Mouse (Mus musculus) G1E (cell line): ENCODE data around the gene Eif2b4. TPM values are rescaled to one million over a fixed set of nuclear protein-coding genes. Genes with fewer than 3 reads are reported as not detected.

ENCODE experiments used
- ATAC-seq: 2 replicates; pipeline ENCODE4 v1.8.0; 2016; ENCODE audit warnings: mild to moderate bottlenecking; ENCODE audit not compliant: insufficient number of reproducible peaks, poor library complexity, low FRiP score, severe bottlenecking; ENCODE audit errors: extremely low read depth
- DNase-seq: peaks from one replicate; pipeline ENCODE4 v3.0.0; 2012; ENCODE audit warnings: low spot score
- H3K27me3 ChIP-seq: 2 replicates; pipeline ENCODE4 v1.6.1; 2012; ENCODE audit warnings: mild to moderate bottlenecking, low read length, inconsistent platforms; ENCODE audit not compliant: insufficient read depth
- H3K36me3 ChIP-seq: replicated peaks from 2 replicates; pipeline ENCODE3; 2012; ENCODE audit warnings: mild to moderate bottlenecking, inconsistent platforms
- H3K4me1 ChIP-seq: 2 replicates; pipeline ENCODE4 v1.6.1; 2012; ENCODE audit warnings: low read depth, low read length, inconsistent platforms, mixed read lengths; ENCODE audit not compliant: insufficient read depth
- H3K4me3 ChIP-seq: 2 replicates; pipeline ENCODE4 v1.5.1; 2012; ENCODE audit warnings: low read depth, mild to moderate bottlenecking, inconsistent platforms, low read length, moderate library complexity, mixed read lengths
- H3K9me3 ChIP-seq: replicated peaks from 2 replicates; pipeline ENCODE4 v1.6.1; 2012; ENCODE audit warnings: inconsistent platforms
- CTCF ChIP-seq: IDR thresholded peaks from 2 replicates; pipeline ENCODE4 v1.5.1; 2012; ENCODE audit warnings: low read depth, low read length, inconsistent platforms, mixed read lengths
- GATA1 ChIP-seq: IDR thresholded peaks from 2 replicates; pipeline ENCODE4 v1.6.1; 2012; ENCODE audit warnings: borderline replicate concordance, low read length, inconsistent platforms, mixed read lengths
- GATA2 ChIP-seq: IDR thresholded peaks from 2 replicates; pipeline ENCODE4 v1.6.1; 2012; ENCODE audit warnings: low read depth, low read length, inconsistent platforms, borderline replicate concordance
- POLR2AphosphoS5 ChIP-seq: IDR thresholded peaks from 2 replicates; pipeline ENCODE4 v1.6.1; 2012; ENCODE audit warnings: low read depth, low read length, inconsistent platforms; ENCODE audit not compliant: insufficient replicate concordance
- TAL1 ChIP-seq: conservative IDR thresholded peaks from 2 replicates; pipeline ENCODE4 v1.6.1; 2012; ENCODE audit warnings: low read depth, low read length, inconsistent platforms, mixed read lengths
- polyA plus RNA-seq: library from polyadenylated mRNA; stranded (reverse); fragments of >175 nt; gene quantifications from 2 replicates; pipeline ENCODE4 v1.2.3, GENCODE M21; 2012
- total RNA-seq, 2 experiments: library from RNA; stranded (forward) in 1 of 2; stranded (reverse) in 1 of 2; fragments of 200-1000 nt in 1 of 2; fragments of >200 nt in 1 of 2; fragmentation: Nextera tagmentation in 1 of 2; gene quantifications; 2 replicates each; pipeline ENCODE4 v1.2.3; 2014 to 2017

Gene Eif2b4
- total RNA-seq (2014; fragmentation: Nextera tagmentation) (43.3 and 104 TPM in 2 replicates), total RNA-seq (2017) (43.6 and 49.3 TPM in 2 replicates), polyA plus RNA-seq (139 and 201 TPM in 2 replicates)

GRCm38 (mm10) chr5:31192939-31193630 is at the start of gene Eif2b4, which contains the start of gene Snx17:
Eif2b4 (minus strand) TSS chr5:31193430.
Snx17 (plus strand) TSS chr5:31193227.
- TF ChIP-seq GATA1 (no peak), POLR2AphosphoS5 (no peak), GATA2 (no peak), TAL1 (no peak)
- no peaks in the 10 kb centered on the region for H3K9me3 ChIP-seq
- H3K4me3 ChIP-seq = peak within 1 kb of the TSS; percentile 88
- H3K27me3 ChIP-seq = no peaks in the 10 kb centered on the region
- peak; percentile 89 for ATAC-seq
- peak; percentile 86 for DNase-seq
- peaks cover 74% of the 10 kb centered on the region for H3K36me3 ChIP-seq
- H3K4me1 ChIP-seq = peaks cover 55% of the 10 kb centered on the region

- no peak for TF ChIP-seq GATA1
- H3K36me3 ChIP-seq = peaks cover 37% of the 10 kb centered on the region
- H3K27me3 ChIP-seq = peaks cover 2% of the 10 kb centered on the region; the same call in 1 of the 2 replicates
- peaks cover 14% of the 10 kb centered on the region for H3K4me1 ChIP-seq
- H3K9me3 ChIP-seq = no peaks in the 10 kb centered on the region
- DNase-seq (no peak), ATAC-seq (no peak)
- H3K4me3 ChIP-seq = no peak overlapping the region; the same call in 1 of the 2 replicates
Observed at GRCm38 (mm10) chr5:31242191-31242590, 49.0 kb upstream of the Eif2b4 start.

- H3K4me3 ChIP-seq = peak overlapping the region; percentile 92
- TF ChIP-seq TAL1 = no peak
- no peak for TF ChIP-seq GATA1
- no peak for TF ChIP-seq GATA2
- no peak for TF ChIP-seq POLR2AphosphoS5
- TF ChIP-seq CTCF = no peak
- DNase-seq = no peak
- ATAC-seq = no peak
- H3K36me3 ChIP-seq = peaks cover 31% of the 10 kb centered on the region
- H3K9me3 ChIP-seq = no peaks in the 10 kb centered on the region
- peaks cover 3% of the 10 kb centered on the region; the same call in 1 of the 2 replicates for H3K27me3 ChIP-seq
- peaks cover 14% of the 10 kb centered on the region for H3K4me1 ChIP-seq
Observed at GRCm38 (mm10) chr5:31241522-31242034, 48.3 kb upstream of the Eif2b4 start.

GRCm38 (mm10) chr5:31240637-31241521 is 47.6 kb upstream of the Eif2b4 start, which contains the start of the genes Nrbp1 and Gm9970:
Nrbp1 (plus strand) TSS chr5:31240864.
Gm9970 (minus strand) TSS chr5:31241232.
- no peak for TF ChIP-seq CTCF
- no peak for TF ChIP-seq GATA1
- TF ChIP-seq TAL1 = no peak
- TF ChIP-seq POLR2AphosphoS5 = no peak
- TF ChIP-seq GATA2 = no peak
- peak within 1 kb of the TSS; percentile 92 for H3K4me3 ChIP-seq
- peak; percentile 96 for DNase-seq
- H3K9me3 ChIP-seq = no peaks in the 10 kb centered on the region
- H3K4me1 ChIP-seq = peaks cover 14% of the 10 kb centered on the region
- H3K36me3 ChIP-seq = peaks cover 24% of the 10 kb centered on the region
- H3K27me3 ChIP-seq = peaks cover 3% of the 10 kb centered on the region; the same call in 1 of the 2 replicates
- ATAC-seq = peak; percentile 95

GRCm38 (mm10) chr5:31226641-31227040 is 33.4 kb upstream of the Eif2b4 start:
- Histone ChIP-seq H3K36me3 (no peaks in the 10 kb centered on the region), H3K4me3 (no peak overlapping the region), H3K27me3 (peaks cover 4% of the 10 kb centered on the region; the same call in 1 of the 2 replicates), H3K4me1 (peaks cover 9% of the 10 kb centered on the region; the same call in 1 of the 2 replicates), H3K9me3 (no peaks in the 10 kb centered on the region)
- no peak for ATAC-seq
- TF ChIP-seq TAL1 (no peak), POLR2AphosphoS5 (no peak), CTCF (no peak), GATA2 (no peak), GATA1 (no peak)
- no peak for DNase-seq

GRCm38 (mm10) chr5:31222696-31223095 is 29.5 kb upstream of the Eif2b4 start:
- DNase-seq (no peak), ATAC-seq (no peak)
- Histone ChIP-seq H3K27me3 (no peaks in the 10 kb centered on the region), H3K9me3 (no peaks in the 10 kb centered on the region), H3K4me3 (no peak overlapping the region), H3K36me3 (no peaks in the 10 kb centered on the region), H3K4me1 (peaks cover 16% of the 10 kb centered on the region)
- TF ChIP-seq GATA2 (no peak), TAL1 (no peak), CTCF (no peak), POLR2AphosphoS5 (no peak), GATA1 (no peak)
